In genomic region chr9:78527767-78528381, GRCm38 (mm10) we compare ENCODE assay signal across 7 mouse cellular contexts. TPM values are rescaled to one million over a fixed set of nuclear protein-coding genes. Genes with fewer than 3 reads are reported as not detected.
DNase-seq lines count a peak whose midpoint lies in the region; ATAC-seq lines count a peak whose summit lies in the region.

No protein-coding gene starts in this region.

- peak; percentile 87 to 91 for DNase-seq in adrenal gland, adult 18-20 months (ENCODE audit: low spot score in 2 of 2)
- DNase-seq in embryo, embryonic 10.5 days (ENCODE audit: low spot score), result peak; percentile 88
- DNase-seq in gastrocnemius, postnatal 14 days, result peak; percentile 76
- peak; percentile 70 to 79 for DNase-seq in left cerebral cortex, postnatal 14 days (ENCODE audit: low spot score in 2 of 2)
- peak; percentile 91 for DNase-seq in right cerebral cortex, postnatal 4 days

- intact Hi-C loops in gastrocnemius, postnatal 14 days (cut with DNase I; ENCODE audit: low total_unique reads), result loop anchor here (10.0 kb wide), 1 partner anchor 53 kb away; no protein-coding TSS in a partner anchor
- intact Hi-C loops in left cerebral cortex, postnatal 14 days (cut with DNase I), result loop anchor here (5.0 kb wide), 1 partner anchor 46 kb away; no protein-coding TSS in a partner anchor

- ATAC-seq in inflammation-experienced regulatory T-cells, adult 6 months, result peak; percentile 72
- ATAC-seq in megakaryocyte-erythroid progenitor cell, adult 5-6 weeks (replicated peaks; ENCODE audit: low FRiP score, low TSS enrichment, poor library complexity, severe bottlenecking), result peak; percentile 77

RNA-seq across cellular contexts. Expression of gene Eef1a1, which starts 38.9 kb away (rescaled TPM):
- 1,000 to 10,000 TPM; 6,346 to 6,879 TPM for total RNA-seq in adrenal gland, adult 18-20 months (2021)
- 1,000 to 10,000 TPM; 1,398 to 1,669 TPM for total RNA-seq in gastrocnemius, postnatal 14 days (2021)
- polyA plus RNA-seq in inflammation-experienced regulatory T-cells, adult 6 months (2017; shearing (Covaris generic)), result over 10,000 TPM in 2 of 3 experiments, 1,000 to 10,000 TPM in 1; 7,660 to 11,983 (median 10,337) TPM
- 1,000 to 10,000 TPM; 2,769 to 2,846 TPM for total RNA-seq in left cerebral cortex, postnatal 14 days (2021)
- total RNA-seq in megakaryocyte-erythroid progenitor cell, adult 5-6 weeks (2014; fragmentation: Nextera tagmentation), result 11,779 and 12,959 TPM in 2 replicates
- total RNA-seq in megakaryocyte-erythroid progenitor cell, adult 5-6 weeks (2017), result 14,853 and 18,691 TPM in 2 replicates

RNA-seq across cellular contexts. Expression of gene Slc17a5, which starts 60.0 kb away (rescaled TPM):
- total RNA-seq in adrenal gland, adult 18-20 months (2021), result 1 to 10 TPM; 5.2 to 9.8 TPM
- 1 to 10 TPM; 3.9 to 4.6 TPM for total RNA-seq in gastrocnemius, postnatal 14 days (2021)
- 10 to 100 TPM in 2 of 3 experiments, 1 to 10 TPM in 1; 8.2 to 12.0 (median 11.3) TPM for polyA plus RNA-seq in inflammation-experienced regulatory T-cells, adult 6 months (2017; shearing (Covaris generic))
- total RNA-seq in left cerebral cortex, postnatal 14 days (2021), result 10 to 100 TPM; 17.6 to 19.2 TPM
- total RNA-seq in megakaryocyte-erythroid progenitor cell, adult 5-6 weeks (2014; fragmentation: Nextera tagmentation), result 4.8 and 6.4 TPM in 2 replicates
- 0.94 and 6.0 TPM in 2 replicates for total RNA-seq in megakaryocyte-erythroid progenitor cell, adult 5-6 weeks (2017)

Comparison
In these comparisons a context has a peak if more than half of its experiments do, and no peak if none do; other contexts are left out.
1. Peak in every context shown above with its lines: DNase-seq and ATAC-seq.